Mouse (Mus musculus): Measurements from ENCODE around the gene Psmd11. TPM values are rescaled to one million over a fixed set of nuclear protein-coding genes. Genes with fewer than 3 reads are reported as not detected.
"Not testable (repeated sequence)": the region's sequence is repeated elsewhere in the genome, so short reads cannot be mapped to it uniquely, and the experiment has no call there.

Gene Psmd11
- polyA plus RNA-seq, 1 experiment from 2014 or later: 348 TPM

GRCm38 (mm10) chr11:80430366-80430910 is 2.0 kb downstream of the Psmd11 start:
- Histone ChIP-seq H3K9me3 (replicated peaks; ENCODE audit: control insufficient read depth, low read length) (no peaks in the 10 kb centered on the region), H3K4me2 (ENCODE audit: low read depth, low read length) (no peak overlapping the region), H3K9ac (replicated peaks; ENCODE audit: low read length) (no peak overlapping the region), H3K36me3 (replicated peaks; ENCODE audit: control insufficient read depth, insufficient read depth, low read depth, low read length) (peaks cover 11% of the 10 kb centered on the region), H3K4me3 (ENCODE audit: low read depth, low read length) (no peak overlapping the region), H3K27ac (replicated peaks; ENCODE audit: low read depth, low read length) (no peak overlapping the region), H3K4me1 (ENCODE audit: control insufficient read depth, insufficient read depth, low read length) (no peaks in the 10 kb centered on the region), H3K27me3 (ENCODE audit: control insufficient read depth, insufficient read depth, low read length) (no peaks in the 10 kb centered on the region)
- 91% methylated on average over 3 of the region's 3 CpGs for WGBS
- DNase-seq (ENCODE audit: low spot score) (no peak), ATAC-seq (replicated peaks; ENCODE audit: insufficient number of reproducible peaks, low FRiP score, low TSS enrichment, low read depth) (no peak)

- 89% methylated on average over 3 of the region's 3 CpGs for WGBS
- DNase-seq (ENCODE audit: low spot score): no peak
- H3K4me3 ChIP-seq (ENCODE audit: low read depth, low read length): no peak overlapping the region
- no peak overlapping the region for H3K27ac ChIP-seq (replicated peaks; ENCODE audit: low read depth, low read length)
- H3K4me1 ChIP-seq (ENCODE audit: control insufficient read depth, insufficient read depth, low read length): no peaks in the 10 kb centered on the region
- no peak overlapping the region for H3K4me2 ChIP-seq (ENCODE audit: low read depth, low read length)
- no peaks in the 10 kb centered on the region for H3K27me3 ChIP-seq (ENCODE audit: control insufficient read depth, insufficient read depth, low read length)
- no peaks in the 10 kb centered on the region for H3K9me3 ChIP-seq (replicated peaks; ENCODE audit: control insufficient read depth, low read length)
- no peak overlapping the region for H3K9ac ChIP-seq (replicated peaks; ENCODE audit: low read length)
- no peak for ATAC-seq (replicated peaks; ENCODE audit: insufficient number of reproducible peaks, low FRiP score, low TSS enrichment, low read depth)
- peaks cover 5% of the 10 kb centered on the region for H3K36me3 ChIP-seq (replicated peaks; ENCODE audit: control insufficient read depth, insufficient read depth, low read depth, low read length)
Observed at GRCm38 (mm10) chr11:80446916-80447315, 18.5 kb downstream of the Psmd11 start.

GRCm38 (mm10) chr11:80449859-80450258 is 21.4 kb downstream of the Psmd11 start:
- ATAC-seq (replicated peaks; ENCODE audit: insufficient number of reproducible peaks, low FRiP score, low TSS enrichment, low read depth) (no peak), DNase-seq (ENCODE audit: low spot score) (no peak)
- H3K9ac ChIP-seq (replicated peaks; ENCODE audit: low read length): no peak overlapping the region
- no peak overlapping the region for H3K4me2 ChIP-seq (ENCODE audit: low read depth, low read length)
- WGBS: 92% methylated on average over 2 of the region's 2 CpGs
- H3K36me3 ChIP-seq (replicated peaks; ENCODE audit: control insufficient read depth, insufficient read depth, low read depth, low read length): peaks cover 5% of the 10 kb centered on the region
- no peak overlapping the region for H3K27ac ChIP-seq (replicated peaks; ENCODE audit: low read depth, low read length)
- no peak overlapping the region for H3K4me3 ChIP-seq (ENCODE audit: low read depth, low read length)
- no peaks in the 10 kb centered on the region for H3K4me1 ChIP-seq (ENCODE audit: control insufficient read depth, insufficient read depth, low read length)
- H3K27me3 ChIP-seq (ENCODE audit: control insufficient read depth, insufficient read depth, low read length): no peaks in the 10 kb centered on the region
- H3K9me3 ChIP-seq (replicated peaks; ENCODE audit: control insufficient read depth, low read length): no peaks in the 10 kb centered on the region

- no peak overlapping the region for H3K4me3 ChIP-seq (ENCODE audit: low read depth, low read length)
- H3K27me3 ChIP-seq (ENCODE audit: control insufficient read depth, insufficient read depth, low read length): no peaks in the 10 kb centered on the region
- WGBS: 89% methylated on average over 3 of the region's 3 CpGs
- no peaks in the 10 kb centered on the region for H3K9me3 ChIP-seq (replicated peaks; ENCODE audit: control insufficient read depth, low read length)
- no peaks in the 10 kb centered on the region for H3K4me1 ChIP-seq (ENCODE audit: control insufficient read depth, insufficient read depth, low read length)
- H3K27ac ChIP-seq (replicated peaks; ENCODE audit: low read depth, low read length): no peak overlapping the region
- DNase-seq (ENCODE audit: low spot score) (no peak), ATAC-seq (replicated peaks; ENCODE audit: insufficient number of reproducible peaks, low FRiP score, low TSS enrichment, low read depth) (no peak)
- H3K4me2 ChIP-seq (ENCODE audit: low read depth, low read length): no peak overlapping the region
- no peak overlapping the region for H3K9ac ChIP-seq (replicated peaks; ENCODE audit: low read length)
- H3K36me3 ChIP-seq (replicated peaks; ENCODE audit: control insufficient read depth, insufficient read depth, low read depth, low read length): peaks cover 3% of the 10 kb centered on the region
Observed at GRCm38 (mm10) chr11:80452242-80452641, 23.8 kb downstream of the Psmd11 start.

GRCm38 (mm10) chr11:80453198-80453597 is 24.8 kb downstream of the Psmd11 start:
- Histone ChIP-seq H3K9me3 (replicated peaks; ENCODE audit: control insufficient read depth, low read length) (no peaks in the 10 kb centered on the region), H3K36me3 (replicated peaks; ENCODE audit: control insufficient read depth, insufficient read depth, low read depth, low read length) (peaks cover 4% of the 10 kb centered on the region), H3K4me3 (ENCODE audit: low read depth, low read length) (no peak overlapping the region), H3K4me1 (ENCODE audit: control insufficient read depth, insufficient read depth, low read length) (no peaks in the 10 kb centered on the region), H3K9ac (replicated peaks; ENCODE audit: low read length) (no peak overlapping the region), H3K27me3 (ENCODE audit: control insufficient read depth, insufficient read depth, low read length) (no peaks in the 10 kb centered on the region), H3K4me2 (ENCODE audit: low read depth, low read length) (no peak overlapping the region), H3K27ac (replicated peaks; ENCODE audit: low read depth, low read length) (no peak overlapping the region)
- no peak for ATAC-seq (replicated peaks; ENCODE audit: insufficient number of reproducible peaks, low FRiP score, low TSS enrichment, low read depth)
- WGBS: 96% methylated on average over 1 of the region's 1 CpGs
- no peak for DNase-seq (ENCODE audit: low spot score)

- peaks cover 16% of the 10 kb centered on the region for H3K36me3 ChIP-seq (replicated peaks; ENCODE audit: control insufficient read depth, insufficient read depth, low read depth, low read length)
- not testable (repeated sequence) for DNase-seq (ENCODE audit: low spot score); H3K9me3 ChIP-seq (replicated peaks; ENCODE audit: control insufficient read depth, low read length); H3K27ac ChIP-seq (replicated peaks; ENCODE audit: low read depth, low read length); H3K4me3 ChIP-seq (ENCODE audit: low read depth, low read length); ATAC-seq (replicated peaks; ENCODE audit: insufficient number of reproducible peaks, low FRiP score, low TSS enrichment, low read depth); H3K27me3 ChIP-seq (ENCODE audit: control insufficient read depth, insufficient read depth, low read length); H3K9ac ChIP-seq (replicated peaks; ENCODE audit: low read length); H3K4me2 ChIP-seq (ENCODE audit: low read depth, low read length); H3K4me1 ChIP-seq (ENCODE audit: control insufficient read depth, insufficient read depth, low read length)
- WGBS: 89% methylated on average over 4 of the region's 4 CpGs
Observed at GRCm38 (mm10) chr11:80463605-80464130, 35.3 kb downstream of the Psmd11 start.

GRCm38 (mm10) chr11:80471836-80472605 is 43.6 kb downstream of the Psmd11 start:
- Histone ChIP-seq H3K4me3 (ENCODE audit: low read depth, low read length) (no peak overlapping the region), H3K27me3 (ENCODE audit: control insufficient read depth, insufficient read depth, low read length) (no peaks in the 10 kb centered on the region), H3K9ac (replicated peaks; ENCODE audit: low read length) (no peak overlapping the region), H3K27ac (replicated peaks; ENCODE audit: low read depth, low read length) (no peak overlapping the region), H3K9me3 (replicated peaks; ENCODE audit: control insufficient read depth, low read length) (no peaks in the 10 kb centered on the region), H3K4me1 (ENCODE audit: control insufficient read depth, insufficient read depth, low read length) (no peaks in the 10 kb centered on the region), H3K4me2 (ENCODE audit: low read depth, low read length) (no peak overlapping the region), H3K36me3 (replicated peaks; ENCODE audit: control insufficient read depth, insufficient read depth, low read depth, low read length) (peaks cover 6% of the 10 kb centered on the region)
- ATAC-seq (replicated peaks; ENCODE audit: insufficient number of reproducible peaks, low FRiP score, low TSS enrichment, low read depth) (no peak), DNase-seq (ENCODE audit: low spot score) (no peak)
- WGBS: 77% methylated on average over 16 of the region's 16 CpGs

- 79% methylated on average over 2 of the region's 2 CpGs for WGBS
- DNase-seq (ENCODE audit: low spot score): no peak
- no peak overlapping the region for H3K4me2 ChIP-seq (ENCODE audit: low read depth, low read length)
- no peak overlapping the region for H3K4me3 ChIP-seq (ENCODE audit: low read depth, low read length)
- 0 out of 2 replicates have a peak, but pooled peaks cover 3% of the 10 kb centered on the region for H3K27me3 ChIP-seq (ENCODE audit: control insufficient read depth, insufficient read depth, low read length)
- H3K9ac ChIP-seq (replicated peaks; ENCODE audit: low read length): no peak overlapping the region
- peaks cover 12% of the 10 kb centered on the region; the same call in 1 of the 2 replicates for H3K4me1 ChIP-seq (ENCODE audit: control insufficient read depth, insufficient read depth, low read length)
- no peak for ATAC-seq (replicated peaks; ENCODE audit: insufficient number of reproducible peaks, low FRiP score, low TSS enrichment, low read depth)
- no peaks in the 10 kb centered on the region for H3K9me3 ChIP-seq (replicated peaks; ENCODE audit: control insufficient read depth, low read length)
- H3K36me3 ChIP-seq (replicated peaks; ENCODE audit: control insufficient read depth, insufficient read depth, low read depth, low read length): peaks cover 6% of the 10 kb centered on the region; the same call in 1 of the 2 replicates
- H3K27ac ChIP-seq (replicated peaks; ENCODE audit: low read depth, low read length): no peak overlapping the region
Observed at GRCm38 (mm10) chr11:80474175-80474691, 45.8 kb downstream of the Psmd11 start.
